Mouse (Mus musculus): ENCODE data around the gene Rora.

DNA sequence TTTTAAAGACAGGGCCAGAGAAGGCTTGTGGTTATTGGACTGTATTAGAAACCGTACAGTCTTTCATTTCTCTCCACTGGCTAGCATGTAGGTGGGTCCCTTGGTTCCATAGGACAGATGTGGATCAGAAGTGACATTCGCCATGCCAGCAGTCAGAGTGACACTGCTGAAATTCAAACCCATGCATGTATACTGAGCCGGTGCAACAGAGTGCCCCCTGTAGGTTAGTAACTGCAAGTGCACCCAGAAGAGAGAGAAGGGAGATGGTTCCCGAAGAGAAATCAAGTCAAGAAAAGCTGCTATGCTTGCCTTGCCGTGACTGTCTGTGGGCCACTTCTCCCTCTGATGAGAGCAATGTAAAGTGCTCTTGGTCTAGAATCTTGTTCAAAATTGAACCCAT lies 507.2 kb downstream of the Rora start:
- TF ChIP-seq CTCF (conservative IDR thresholded peaks at IDR 0.05; ENCODE audit: low read length) (peak; percentile 55), POU5F1 (IDR thresholded peaks at IDR 0.05; ENCODE audit: borderline replicate concordance, low read length) (no peak)

Data from E14TG2a.4 (cell line).